Mouse (Mus musculus): ENCODE measurements around the gene Gadd45gip1. TPM values are rescaled to one million over a fixed set of nuclear protein-coding genes. Genes with fewer than 3 reads are reported as not detected.

The Gadd45gip1 gene
- polyA plus RNA-seq, 1 experiment from 2014 or later = 37.4 TPM

DNA sequence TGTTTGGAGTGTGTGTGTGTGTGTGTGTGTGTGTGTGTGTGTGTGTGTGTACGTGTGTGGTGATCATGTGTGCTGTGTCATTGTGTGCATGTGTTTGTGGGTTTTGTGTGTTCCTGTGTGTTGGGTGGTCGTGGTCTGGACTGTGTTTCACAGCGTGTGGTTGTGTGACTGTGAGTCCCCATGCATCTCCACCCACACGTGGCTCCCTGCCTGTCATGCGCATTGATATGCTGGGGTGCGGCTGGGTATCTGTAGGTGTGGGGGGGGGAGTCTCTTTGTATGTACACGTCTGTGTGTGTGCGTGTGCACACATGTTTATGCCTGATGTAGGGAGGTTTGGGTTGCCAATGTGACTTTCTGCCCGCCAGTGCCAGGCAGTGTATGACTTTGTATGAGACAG, 38.2 kb upstream of the Gadd45gip1 start:
- Histone ChIP-seq H3K4me2 (ENCODE audit: low read length) (no peak overlapping the region), H3K4me1 (ENCODE audit: control insufficient read depth, insufficient read depth, low read length) (peaks cover 6% of the 10 kb centered on the region; the same call in 1 of the 2 replicates), H3K27ac (ENCODE audit: low read length) (peak overlapping the region; percentile 74), H3K4me3 (ENCODE audit: low read depth, low read length) (no peak overlapping the region), H3K36me3 (ENCODE audit: control insufficient read depth, insufficient read depth, low read length) (no peaks in the 10 kb centered on the region), H3K27me3 (ENCODE audit: control insufficient read depth, insufficient read depth, low read depth, low read length) (peaks cover 56% of the 10 kb centered on the region), H3K9ac (ENCODE audit: low read depth, low read length) (no peak overlapping the region), H3K9me3 (replicated peaks; ENCODE audit: control insufficient read depth, low read length, poor library complexity, severe bottlenecking) (no peaks in the 10 kb centered on the region)
- 86% methylated on average over 9 of the region's 9 CpGs for WGBS
- no peak for ATAC-seq

DNA sequence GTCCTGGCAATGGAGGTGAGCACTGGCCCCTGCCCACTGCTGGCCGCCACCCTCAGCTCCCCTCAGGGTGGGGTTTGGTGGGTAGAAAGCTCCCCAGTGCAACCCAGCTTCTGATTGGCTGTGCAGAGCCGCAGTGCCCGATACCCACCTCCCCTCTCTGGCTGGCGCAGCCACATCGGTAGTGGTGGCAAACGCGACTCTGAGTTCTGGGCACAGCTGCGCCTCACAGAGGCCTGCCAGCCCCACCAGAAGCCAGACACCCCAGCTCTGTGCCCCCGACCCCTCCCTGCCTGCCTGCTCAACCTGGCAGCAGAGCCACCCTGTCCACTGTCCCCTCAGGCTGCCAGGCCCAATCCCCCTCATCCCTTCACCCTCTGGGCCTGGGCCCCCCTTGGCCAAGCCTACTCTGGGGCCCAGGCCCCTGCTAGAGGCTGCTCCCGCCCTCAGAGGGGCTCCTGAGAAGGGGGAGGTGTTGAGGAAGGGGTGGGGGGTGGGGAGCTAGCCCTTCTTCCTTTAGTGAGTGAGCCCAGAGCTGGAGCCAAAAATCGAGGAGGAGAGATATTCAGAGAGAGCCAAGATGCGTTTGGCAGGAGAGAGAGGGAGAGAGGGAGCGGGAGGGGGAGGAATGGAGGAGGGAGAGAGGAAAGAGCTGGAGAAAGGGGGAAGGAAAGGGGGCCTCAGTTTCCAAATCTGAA, 37.4 kb upstream of the Gadd45gip1 start:
- Histone ChIP-seq H3K9ac (ENCODE audit: low read depth, low read length) (0 out of 2 replicates have a peak overlapping the region, but pooled peaks have one; percentile 37), H3K4me2 (ENCODE audit: low read length) (peak overlapping the region; percentile 16; the same call in 1 of the 2 replicates), H3K27ac (ENCODE audit: low read length) (peak overlapping the region; percentile 74), H3K4me1 (ENCODE audit: control insufficient read depth, insufficient read depth, low read length) (peaks cover 6% of the 10 kb centered on the region; the same call in 1 of the 2 replicates), H3K4me3 (ENCODE audit: low read depth, low read length) (no peak overlapping the region), H3K36me3 (ENCODE audit: control insufficient read depth, insufficient read depth, low read length) (no peaks in the 10 kb centered on the region), H3K27me3 (ENCODE audit: control insufficient read depth, insufficient read depth, low read depth, low read length) (peaks cover 53% of the 10 kb centered on the region), H3K9me3 (replicated peaks; ENCODE audit: control insufficient read depth, low read length, poor library complexity, severe bottlenecking) (no peaks in the 10 kb centered on the region)
- WGBS = 43% methylated on average over 12 of the region's 13 CpGs
- ATAC-seq = peak; percentile 87

DNA sequence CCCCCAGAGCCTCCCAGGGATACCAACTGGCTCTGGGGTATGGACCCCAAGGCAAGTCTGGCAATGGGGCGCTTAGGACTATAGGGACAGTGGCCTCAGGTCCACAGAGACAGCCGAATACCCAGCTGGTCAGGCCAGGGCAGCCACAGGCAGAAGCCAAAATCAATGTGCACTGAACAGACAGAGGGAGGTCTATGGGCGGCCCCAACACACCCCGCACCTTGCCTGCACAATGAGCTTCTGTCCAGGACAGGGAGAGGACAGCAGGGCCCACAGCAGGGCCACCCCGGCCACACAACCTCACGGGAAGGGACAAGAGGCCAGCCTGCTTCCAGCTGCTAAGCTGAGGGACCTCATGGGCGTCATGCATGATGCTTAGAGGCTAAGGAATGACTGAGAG, 36.8 kb upstream of the Gadd45gip1 start:
- 0 out of 2 replicates have a peak overlapping the region, but pooled peaks have one; percentile 7 for H3K4me2 ChIP-seq (ENCODE audit: low read length)
- WGBS = 42% methylated on average over 7 of the region's 7 CpGs
- H3K36me3 ChIP-seq (ENCODE audit: control insufficient read depth, insufficient read depth, low read length) = no peaks in the 10 kb centered on the region
- no peaks in the 10 kb centered on the region for H3K9me3 ChIP-seq (replicated peaks; ENCODE audit: control insufficient read depth, low read length, poor library complexity, severe bottlenecking)
- H3K4me1 ChIP-seq (ENCODE audit: control insufficient read depth, insufficient read depth, low read length) = peaks cover 7% of the 10 kb centered on the region; the same call in 1 of the 2 replicates
- no peak overlapping the region for H3K9ac ChIP-seq (ENCODE audit: low read depth, low read length)
- no peak overlapping the region for H3K4me3 ChIP-seq (ENCODE audit: low read depth, low read length)
- peak; percentile 47 for ATAC-seq
- peak overlapping the region; percentile 74 for H3K27ac ChIP-seq (ENCODE audit: low read length)
- peaks cover 51% of the 10 kb centered on the region for H3K27me3 ChIP-seq (ENCODE audit: control insufficient read depth, insufficient read depth, low read depth, low read length)

DNA sequence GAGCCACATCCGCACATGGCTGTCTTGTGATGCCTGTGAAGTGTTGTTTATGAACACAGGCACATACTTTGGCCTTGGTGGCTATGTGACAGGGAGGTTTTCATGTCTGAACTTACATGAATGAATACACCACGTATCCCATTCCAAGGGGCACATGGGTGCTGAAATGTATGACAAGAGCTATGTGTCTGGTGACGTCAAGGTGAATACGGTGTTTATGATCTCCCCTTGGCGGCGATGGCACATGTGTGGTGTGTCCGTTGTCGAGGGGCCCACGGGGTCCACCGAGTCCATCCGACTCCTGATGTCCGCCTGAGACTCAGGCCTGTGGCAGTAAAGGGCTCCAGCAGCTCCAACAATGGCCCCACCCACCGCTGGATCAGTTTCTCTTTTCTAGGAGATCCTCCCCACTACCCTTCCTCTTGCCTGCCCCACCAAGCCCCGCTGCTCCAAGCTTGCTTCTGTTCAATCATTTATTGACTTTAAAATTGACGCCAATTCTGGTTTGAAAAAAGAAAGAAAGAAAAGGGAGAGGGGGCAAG, 34.0 kb upstream of the Gadd45gip1 start:
- no peaks in the 10 kb centered on the region for H3K9me3 ChIP-seq (replicated peaks; ENCODE audit: control insufficient read depth, low read length, poor library complexity, severe bottlenecking)
- no peak overlapping the region for H3K27ac ChIP-seq (ENCODE audit: low read length)
- WGBS = 72% methylated on average over 15 of the region's 15 CpGs
- no peak overlapping the region for H3K4me3 ChIP-seq (ENCODE audit: low read depth, low read length)
- no peak for ATAC-seq
- H3K4me1 ChIP-seq (ENCODE audit: control insufficient read depth, insufficient read depth, low read length) = peaks cover 14% of the 10 kb centered on the region
- peaks cover 54% of the 10 kb centered on the region for H3K27me3 ChIP-seq (ENCODE audit: control insufficient read depth, insufficient read depth, low read depth, low read length)
- H3K4me2 ChIP-seq (ENCODE audit: low read length) = peak overlapping the region; percentile 97; the same call in 1 of the 2 replicates
- H3K36me3 ChIP-seq (ENCODE audit: control insufficient read depth, insufficient read depth, low read length) = no peaks in the 10 kb centered on the region
- H3K9ac ChIP-seq (ENCODE audit: low read depth, low read length) = no peak overlapping the region

DNA sequence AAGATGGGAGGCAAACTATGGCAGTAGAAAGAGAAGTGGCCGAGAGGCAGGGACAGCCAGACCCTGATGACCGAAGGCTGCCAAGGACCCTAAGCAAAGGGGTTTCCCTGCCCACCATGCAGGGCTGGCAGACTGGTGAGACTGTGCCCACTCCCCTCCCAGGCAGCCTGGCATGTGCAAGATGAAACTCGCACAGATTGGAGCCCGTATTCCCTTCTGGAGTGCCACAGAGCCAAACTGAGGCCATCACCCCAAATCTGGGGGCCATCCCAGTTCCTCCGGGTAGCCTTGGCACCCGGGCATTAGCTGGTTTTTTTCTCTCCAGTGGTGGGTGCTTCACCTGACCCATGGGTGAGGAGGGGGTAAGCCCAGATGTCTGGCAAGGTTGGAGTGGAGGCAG, 33.4 kb upstream of the Gadd45gip1 start:
- Histone ChIP-seq H3K27me3 (ENCODE audit: control insufficient read depth, insufficient read depth, low read depth, low read length) (peaks cover 59% of the 10 kb centered on the region), H3K27ac (ENCODE audit: low read length) (peak overlapping the region; percentile 81; the same call in 1 of the 2 replicates), H3K36me3 (ENCODE audit: control insufficient read depth, insufficient read depth, low read length) (no peaks in the 10 kb centered on the region), H3K9me3 (replicated peaks; ENCODE audit: control insufficient read depth, low read length, poor library complexity, severe bottlenecking) (no peaks in the 10 kb centered on the region), H3K4me3 (ENCODE audit: low read depth, low read length) (peak overlapping the region; percentile 72; the same call in 1 of the 2 replicates), H3K4me1 (ENCODE audit: control insufficient read depth, insufficient read depth, low read length) (peaks cover 14% of the 10 kb centered on the region), H3K9ac (ENCODE audit: low read depth, low read length) (0 out of 2 replicates have a peak overlapping the region, but pooled peaks have one; percentile 20), H3K4me2 (ENCODE audit: low read length) (peak overlapping the region; percentile 97)
- no peak for ATAC-seq
- WGBS = 67% methylated on average over 6 of the region's 6 CpGs

DNA sequence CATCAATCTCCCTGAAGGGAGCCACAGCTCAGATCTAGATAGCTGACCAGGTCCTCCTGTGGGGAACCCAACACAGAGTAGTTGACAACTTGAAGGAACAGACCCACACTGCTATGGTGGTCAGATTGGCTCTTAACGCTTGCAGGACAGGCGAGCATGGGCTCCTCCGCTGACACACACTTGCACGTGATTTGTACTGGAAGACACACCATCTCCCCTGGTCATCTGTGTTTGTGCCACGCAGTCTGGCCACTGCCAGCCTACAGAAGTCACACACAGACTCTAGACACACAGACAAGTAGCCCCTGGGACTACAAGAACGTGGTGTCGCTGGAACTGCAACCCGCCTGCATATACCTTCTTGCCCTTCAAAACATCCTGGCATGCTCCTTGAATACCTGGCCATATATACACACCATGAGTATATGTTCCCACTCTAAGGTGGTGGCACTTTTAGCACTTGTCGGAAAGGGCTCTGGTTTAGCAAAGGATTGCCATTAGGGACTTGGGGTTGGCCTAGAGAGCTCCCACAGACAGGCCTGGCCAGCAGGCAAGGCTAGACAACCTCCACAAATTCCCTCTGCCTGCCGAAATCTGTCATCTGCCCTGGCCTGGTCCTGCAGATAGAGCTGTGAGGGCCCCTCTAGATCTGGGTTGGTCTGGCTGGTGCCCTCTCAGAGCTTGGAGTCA, 32.7 kb upstream of the Gadd45gip1 start:
- ATAC-seq = no peak
- H3K27ac ChIP-seq (ENCODE audit: low read length) = peak overlapping the region; percentile 81; the same call in 1 of the 2 replicates
- peak overlapping the region; percentile 97 for H3K4me2 ChIP-seq (ENCODE audit: low read length)
- H3K4me3 ChIP-seq (ENCODE audit: low read depth, low read length) = peak overlapping the region; percentile 72
- H3K9ac ChIP-seq (ENCODE audit: low read depth, low read length) = peak overlapping the region; percentile 81
- H3K9me3 ChIP-seq (replicated peaks; ENCODE audit: control insufficient read depth, low read length, poor library complexity, severe bottlenecking) = no peaks in the 10 kb centered on the region
- WGBS = 40% methylated on average over 10 of the region's 10 CpGs
- peaks cover 12% of the 10 kb centered on the region for H3K4me1 ChIP-seq (ENCODE audit: control insufficient read depth, insufficient read depth, low read length)
- peaks cover 62% of the 10 kb centered on the region for H3K27me3 ChIP-seq (ENCODE audit: control insufficient read depth, insufficient read depth, low read depth, low read length)
- H3K36me3 ChIP-seq (ENCODE audit: control insufficient read depth, insufficient read depth, low read length) = no peaks in the 10 kb centered on the region

DNA sequence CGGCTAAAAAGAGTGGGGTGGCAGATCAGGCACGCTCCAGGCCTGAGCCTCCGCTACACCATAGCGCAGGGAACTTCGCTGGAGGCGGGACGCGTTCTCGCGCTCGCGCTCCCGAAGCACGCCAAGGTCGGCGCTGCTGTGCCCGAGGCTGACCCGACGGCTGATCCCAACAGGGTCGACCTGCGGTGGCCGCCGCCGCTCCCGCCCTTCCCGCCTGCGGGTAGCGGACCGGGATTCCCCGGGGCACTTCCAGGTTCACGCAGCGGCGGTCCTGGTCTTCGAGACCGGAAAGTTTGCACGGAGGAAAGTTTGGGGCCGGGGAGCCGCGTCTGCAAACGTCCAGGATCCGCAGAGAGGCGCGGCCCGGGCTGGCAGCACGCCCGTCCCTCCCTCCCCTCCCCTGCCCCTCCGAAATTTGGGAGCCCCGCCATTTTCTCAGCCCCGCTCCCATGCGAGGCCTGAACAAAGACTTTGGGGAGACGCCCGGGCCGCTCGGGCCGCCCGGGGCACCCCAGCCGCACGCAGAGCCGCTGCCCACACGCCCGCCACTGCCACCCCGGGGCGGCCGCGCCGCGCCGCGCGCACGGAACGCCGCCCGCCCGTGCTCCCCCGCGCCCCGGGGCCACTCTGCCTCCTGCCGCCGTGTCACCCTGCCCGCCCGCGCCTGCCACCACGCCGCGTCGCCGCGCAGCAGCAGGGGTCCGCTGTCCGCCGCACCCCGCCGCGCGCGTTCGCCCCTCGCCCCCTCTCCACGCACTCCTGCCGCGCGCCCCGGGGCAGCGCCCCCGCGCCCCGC, 32.0 kb upstream of the Gadd45gip1 start:
- Histone ChIP-seq H3K9me3 (replicated peaks; ENCODE audit: control insufficient read depth, low read length, poor library complexity, severe bottlenecking) (no peaks in the 10 kb centered on the region), H3K36me3 (ENCODE audit: control insufficient read depth, insufficient read depth, low read length) (no peaks in the 10 kb centered on the region), H3K4me3 (ENCODE audit: low read depth, low read length) (peak overlapping the region; percentile 72), H3K9ac (ENCODE audit: low read depth, low read length) (peak overlapping the region; percentile 81), H3K4me2 (ENCODE audit: low read length) (peak overlapping the region; percentile 97), H3K27me3 (ENCODE audit: control insufficient read depth, insufficient read depth, low read depth, low read length) (peaks cover 59% of the 10 kb centered on the region), H3K4me1 (ENCODE audit: control insufficient read depth, insufficient read depth, low read length) (peaks cover 12% of the 10 kb centered on the region), H3K27ac (ENCODE audit: low read length) (peak overlapping the region; percentile 81)
- 1% methylated on average over 76 of the region's 108 CpGs for WGBS
- no peak for ATAC-seq

DNA sequence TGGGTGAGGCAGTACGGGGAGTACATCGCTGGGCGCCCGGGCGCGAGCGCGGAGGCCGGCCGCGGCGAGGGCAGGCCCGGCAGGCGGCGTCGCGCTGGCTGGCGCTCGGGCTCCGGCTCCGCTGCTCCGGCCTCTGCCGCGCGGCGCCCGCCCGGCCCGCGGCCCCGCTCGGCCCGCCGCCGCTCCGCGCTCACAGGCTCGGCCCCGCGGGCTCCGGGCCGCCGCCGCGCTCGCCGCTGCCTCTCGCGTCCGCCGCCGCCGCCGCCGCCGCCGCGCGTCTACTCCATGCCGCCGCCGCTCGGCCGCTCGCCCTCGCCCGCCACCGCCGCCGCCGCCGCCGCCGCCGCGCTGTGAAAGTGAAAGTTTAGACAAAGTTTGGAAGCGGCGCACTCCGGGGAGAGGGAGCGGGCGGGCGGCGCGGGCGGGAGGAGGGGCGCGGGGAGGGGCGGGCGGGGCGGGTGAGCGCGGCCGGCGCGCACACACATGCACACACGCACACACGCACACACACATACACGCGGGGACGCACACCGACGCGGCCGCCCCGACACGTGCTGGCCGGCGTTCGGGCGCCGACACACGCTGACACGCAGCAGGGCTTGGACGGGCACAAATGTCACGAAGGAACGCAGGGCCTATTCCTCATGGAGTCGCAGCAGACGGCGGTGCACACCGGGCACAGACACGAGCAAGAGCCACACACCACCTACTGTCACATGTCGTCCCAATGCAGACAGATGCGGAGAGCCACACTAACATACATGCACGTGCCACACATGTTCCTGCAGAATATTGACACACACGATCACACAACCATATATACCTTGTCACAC, 31.1 kb upstream of the Gadd45gip1 start, which contains the start of gene Nfix:
Gene Nfix (minus strand): TSS at position 346 of the 833 bp plus-strand sequence.
- Histone ChIP-seq H3K4me1 (ENCODE audit: control insufficient read depth, insufficient read depth, low read length) (peaks cover 12% of the 10 kb centered on the region), H3K9me3 (replicated peaks; ENCODE audit: control insufficient read depth, low read length, poor library complexity, severe bottlenecking) (no peaks in the 10 kb centered on the region), H3K36me3 (ENCODE audit: control insufficient read depth, insufficient read depth, low read length) (no peaks in the 10 kb centered on the region), H3K4me2 (ENCODE audit: low read length) (peak within 1 kb of the TSS; percentile 97), H3K27me3 (ENCODE audit: control insufficient read depth, insufficient read depth, low read depth, low read length) (peaks cover 56% of the 10 kb centered on the region), H3K27ac (ENCODE audit: low read length) (peak within 1 kb of the TSS; percentile 81), H3K9ac (ENCODE audit: low read depth, low read length) (peak within 1 kb of the TSS; percentile 81), H3K4me3 (ENCODE audit: low read depth, low read length) (peak within 1 kb of the TSS; percentile 72)
- peak; percentile 20; the same call in 1 of the 2 replicates for ATAC-seq
- WGBS = 2% methylated on average over 64 of the region's 125 CpGs
